Mouse (Mus musculus) neutrophil, adult 65 days (primary cell): ENCODE results near the gene Osbpl7. TPM values are rescaled to one million over a fixed set of nuclear protein-coding genes. Genes with fewer than 3 reads are reported as not detected.

Experiments used
- total RNA-seq: library from RNA; stranded (reverse); gene quantifications from 2 replicates; pipeline ENCODE4 v1.2.4, GENCODE M21; 2023

Gene Osbpl7
- total RNA-seq: 26.7 and 33.3 TPM in 2 replicates

GRCm38 (mm10) chr11:97050216-97050943 is at the start of gene Osbpl7:
Gene Osbpl7 (plus strand): TSS chr11:97050628.

GRCm38 (mm10) chr11:97013121-97013670 is 37.2 kb upstream of the Osbpl7 start, which contains the start of gene Sp6:
Gene Sp6 (plus strand): TSS chr11:97013394.

GRCm38 (mm10) chr11:97029686-97030417 is 20.6 kb upstream of the Osbpl7 start, which contains the start of gene Scrn2:
Gene Scrn2 (plus strand): TSS chr11:97029938.

GRCm38 (mm10) chr11:97041022-97041899 is 9.2 kb upstream of the Osbpl7 start, which contains the start of the genes Lrrc46 and Mrpl10:
Gene Lrrc46 (minus strand): TSS chr11:97041407.
Gene Mrpl10 (plus strand): TSS chr11:97041560.

GRCm38 (mm10) chr11:97114671-97115601 is 64.5 kb downstream of the Osbpl7 start, which contains the start of gene Tbx21:
Gene Tbx21 (minus strand): TSS chr11:97115331.

Other genes starting within 250 kb of the Osbpl7 start
- gene Nfe2l1, start 220.7 kb upstream of the Osbpl7 start, total RNA-seq: 47.8 and 48.7 TPM in 2 replicates
- gene Copz2, start 200.8 kb upstream of the Osbpl7 start, total RNA-seq: not detected in 2 replicates
- 30.6 and 32.3 TPM in 2 replicates for gene Cdk5rap3, start 134.1 kb upstream of the Osbpl7 start, total RNA-seq
- gene Prr15l, start 122.5 kb upstream of the Osbpl7 start, total RNA-seq: 0.25 TPM in 1 of 2 replicates, not detected in the other
- 9.1 and 11.7 TPM in 2 replicates for gene Pnpo, start 106.6 kb upstream of the Osbpl7 start, total RNA-seq
- gene Sp2, start 67.7 kb upstream of the Osbpl7 start, total RNA-seq: 28.5 and 33.6 TPM in 2 replicates
- not detected in 2 replicates for gene Sp6, start 37.2 kb upstream of the Osbpl7 start, total RNA-seq
- gene Scrn2, start 20.7 kb upstream of the Osbpl7 start, total RNA-seq: 0.93 and 1.6 TPM in 2 replicates
- 0.79 and 1.0 TPM in 2 replicates for gene Lrrc46, start 9.2 kb upstream of the Osbpl7 start, total RNA-seq
- 35.7 and 42.5 TPM in 2 replicates for gene Mrpl10, start 9.1 kb upstream of the Osbpl7 start, total RNA-seq
- gene Tbx21, start 64.7 kb downstream of the Osbpl7 start, total RNA-seq: not detected in 2 replicates
- 41.1 and 50.6 TPM in 2 replicates for gene Tbkbp1, start 100.9 kb downstream of the Osbpl7 start, total RNA-seq
- 70.1 and 104 TPM in 2 replicates for gene Kpnb1, start 137.3 kb downstream of the Osbpl7 start, total RNA-seq
- 175 and 265 TPM in 2 replicates for gene Npepps, start 230.0 kb downstream of the Osbpl7 start, total RNA-seq